Mouse (Mus musculus) erythroblast, embryonic 14.5 days (primary cell): Measurements from ENCODE around the gene Tifa.

Source experiments
- GATA1 ChIP-seq: IDR thresholded peaks from 2 replicates; pipeline ENCODE4 v1.6.1; 2012; ENCODE audit warnings: low read length, inconsistent platforms, mixed read lengths
- TAL1 ChIP-seq: IDR thresholded peaks from 3 replicates; pipeline ENCODE4 v1.6.1; 2012; ENCODE audit warnings: low read length, inconsistent platforms, mixed read lengths

DNA sequence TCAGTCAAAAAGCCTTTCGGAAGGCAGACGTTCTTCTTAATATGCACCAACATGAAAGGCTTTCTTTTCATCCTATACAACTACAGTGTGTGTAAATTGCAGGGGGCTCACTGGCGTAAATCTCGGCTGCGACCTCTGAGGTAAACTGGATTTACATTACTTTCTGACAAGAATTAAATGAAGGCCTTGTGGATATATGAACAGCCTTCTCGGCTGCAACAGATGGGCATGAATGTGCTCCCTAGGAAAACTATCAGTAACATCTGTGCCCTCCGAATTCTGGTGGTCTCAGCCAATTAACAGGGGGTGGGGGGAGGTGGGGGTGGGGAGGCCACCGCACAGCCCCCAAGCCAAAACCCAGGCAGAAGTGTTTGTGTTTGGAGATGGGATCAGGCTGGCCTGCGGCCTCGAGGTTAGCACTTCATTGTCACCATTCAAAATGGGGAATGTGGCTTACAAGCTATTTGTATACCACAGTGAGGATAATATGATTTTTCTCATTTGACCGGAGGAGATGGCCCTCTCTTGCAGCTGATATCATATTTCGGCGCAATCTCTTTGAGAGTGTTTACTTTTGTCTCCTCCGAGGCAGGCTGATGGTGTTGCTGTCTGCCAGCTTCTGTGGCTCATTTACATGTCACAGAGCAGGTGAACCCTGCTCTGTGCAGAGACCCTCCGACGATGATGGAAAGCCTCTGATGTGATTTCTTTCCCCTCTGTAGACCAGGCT is 43.5 kb upstream of the Tifa start:
- TF ChIP-seq GATA1, result no peak
- no peak for TF ChIP-seq TAL1
